Mouse (Mus musculus) spleen, embryonic (tissue): ENCODE data around the gene Cd5l.

ENCODE experiments used
- CTCF ChIA-PET: fragments of 350-600 bp; sonication (Branson Sonifier 250); formaldehyde crosslinking; loops from one replicate; lab custom pipeline; 2022; lab: Charles Lee

The Cd5l gene

DNA sequence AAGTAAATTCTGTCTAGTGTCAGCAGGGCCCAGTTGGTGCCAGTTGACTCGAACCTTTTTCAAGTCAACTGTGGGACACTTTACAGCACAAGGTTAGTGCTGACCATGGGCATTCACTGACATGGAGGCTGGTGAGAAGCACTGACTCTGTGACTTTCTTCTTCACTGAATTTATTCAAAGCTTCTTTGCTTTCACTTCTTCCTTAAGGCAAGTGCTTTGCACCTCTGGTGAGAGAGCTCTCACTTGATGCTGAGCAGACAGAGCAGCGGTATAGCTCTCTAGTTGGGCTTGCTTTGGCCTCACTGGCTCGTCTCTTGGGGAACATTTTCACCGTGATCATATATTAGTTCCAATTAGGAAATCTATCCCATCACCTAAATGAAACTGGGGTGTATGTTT, 42.2 kb downstream of the Cd5l start:
- CTCF ChIA-PET: interaction anchor here (0.7 to 1.3 kb wide), 2 partner anchors 18 to 21 kb away, joined by 3 read pairs; no protein-coding TSS in a partner anchor

GRCm38 (mm10) chr3:87401321-87401720, 43.6 kb downstream of the Cd5l start:
- CTCF ChIA-PET: interaction anchor here (1.0 kb wide), 1 partner anchor 23 kb away, joined by 3 read pairs; no protein-coding TSS in a partner anchor

DNA sequence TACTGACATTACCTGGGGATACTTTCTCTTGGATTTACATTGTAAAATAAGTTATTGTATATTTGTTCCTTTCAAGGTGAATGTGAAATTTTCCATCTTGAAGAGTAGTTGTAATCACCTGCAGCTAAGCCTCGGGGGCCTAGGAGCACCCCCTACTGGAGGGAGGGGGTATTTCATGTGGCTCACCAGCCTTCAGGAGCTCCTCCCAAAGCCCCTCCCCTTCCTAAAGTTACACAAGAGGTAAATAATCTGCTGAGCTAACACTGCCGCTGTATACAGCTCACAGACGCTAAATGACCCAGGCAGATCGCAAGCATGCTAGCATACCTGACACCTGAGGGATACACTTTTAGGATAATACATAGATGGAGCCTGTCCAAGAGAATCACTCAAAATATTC, 50.5 kb downstream of the Cd5l start:
- CTCF ChIA-PET: interaction anchor here (0.7 to 0.9 kb wide), 3 partner anchors 90 to 96 kb away, joined by 3 read pairs; no protein-coding TSS in a partner anchor

- CTCF ChIA-PET: interaction anchor here (1.3 to 2.4 kb wide), 2 partner anchors 90 to 95 kb away, joined by 3 to 11 read pairs; no protein-coding TSS in a partner anchor
Observed at GRCm38 (mm10) chr3:87409196-87409935, 51.7 kb downstream of the Cd5l start.

- CTCF ChIA-PET: interaction anchor here (0.7 to 2.4 kb wide), 5 partner anchors 8 to 312 kb away, joined by 3 to 11 read pairs (median 4); no protein-coding TSS in a partner anchor
Observed at GRCm38 (mm10) chr3:87410605-87411004, 52.9 kb downstream of the Cd5l start.

DNA sequence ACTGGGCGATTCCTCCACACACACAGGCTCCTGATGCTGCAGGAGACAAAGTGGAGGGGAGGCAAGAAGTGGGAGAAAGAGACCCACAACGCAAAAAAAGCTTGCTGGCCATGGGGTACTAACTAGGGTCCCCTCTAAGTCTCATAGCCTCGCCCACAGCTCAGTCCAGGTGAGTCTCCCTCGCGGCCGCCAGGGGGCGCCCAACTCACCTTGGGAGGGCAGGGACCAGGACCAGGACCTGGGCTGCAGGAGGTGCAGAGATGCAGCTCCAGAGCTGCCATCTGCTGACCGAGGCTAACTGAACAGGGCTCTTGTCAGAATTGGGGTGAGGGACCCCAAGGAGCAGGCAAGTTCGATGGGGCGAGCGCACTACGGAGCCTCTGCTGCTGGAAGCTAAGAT, 53.5 kb downstream of the Cd5l start:
- CTCF ChIA-PET: interaction anchor here (0.6 to 2.4 kb wide), 7 partner anchors 9 to 448 kb away, joined by 3 to 11 read pairs (median 4); no protein-coding TSS in a partner anchor

DNA sequence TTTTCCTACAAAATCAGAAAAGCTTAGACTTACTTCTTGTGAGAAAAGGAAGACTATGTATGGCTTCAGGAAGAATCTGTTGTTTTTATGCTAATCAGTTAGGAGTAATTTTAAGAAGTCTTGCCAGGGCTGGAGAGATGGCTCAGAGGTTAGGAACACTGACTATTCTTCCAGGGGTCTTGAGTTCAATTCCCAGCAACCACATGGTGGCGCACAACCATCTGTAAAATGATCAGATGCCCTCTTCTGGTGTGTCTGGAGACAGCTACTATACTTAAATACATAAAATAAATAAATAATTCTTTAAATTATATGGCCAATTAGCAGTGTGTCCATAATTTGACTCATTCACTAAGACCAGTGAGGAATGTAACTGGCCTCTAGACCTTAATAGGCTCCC, 63.0 kb downstream of the Cd5l start:
- CTCF ChIA-PET: interaction anchor here (0.6 kb wide), 1 partner anchor 78 kb away, joined by 4 read pairs; no protein-coding TSS in a partner anchor
